Mouse (Mus musculus) CH12F3 (cell line): ENCODE measurements around the gene Tgfbr3.

Experiments
- in situ Hi-C: fragments of 300-500 bp; cut with MboI; formaldehyde crosslinking; loops from 2 replicates; pipeline ENCODE4 v1.14.3; 2020; ENCODE audit warnings: low sequenced_read_pairs

Tgfbr3 gene

GRCm38 (mm10) chr5:107289234-107289764 lies at the start of gene Tgfbr3:
Gene Tgfbr3, minus strand, starts transcription at chr5:107289629.
- in situ Hi-C loops = loop anchor here (10.0 kb wide), 1 partner anchor 294 kb away; no protein-coding TSS in a partner anchor

DNA sequence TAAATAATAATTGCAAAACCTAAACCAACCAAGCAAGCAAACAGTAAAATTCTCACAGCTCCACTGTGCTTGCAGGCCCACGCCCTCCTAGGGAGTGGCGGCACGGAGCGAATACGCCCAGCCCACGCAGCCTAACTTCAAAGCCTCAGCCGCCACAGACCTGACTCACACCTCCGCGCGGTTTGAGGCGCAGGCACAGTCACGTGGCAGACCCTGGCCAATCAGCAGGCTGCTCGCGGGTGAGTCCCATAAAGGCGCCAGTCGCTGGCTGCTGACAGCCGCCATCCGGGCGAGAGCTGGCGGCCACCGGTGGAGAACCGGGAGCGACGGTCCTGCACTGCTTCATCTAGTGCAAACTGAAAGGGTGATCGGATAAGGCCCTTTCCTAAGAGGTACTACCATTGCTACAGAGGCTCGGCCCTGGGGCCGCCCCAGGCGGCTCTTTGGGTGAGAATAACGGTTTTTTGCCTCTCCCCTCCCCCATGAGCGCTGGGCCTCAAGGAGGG lies 41.5 kb upstream of the Tgfbr3 start, which contains the start of gene Brdt:
Gene Brdt, plus strand, starts transcription at position 244 of the 506 bp plus-strand sequence.
- in situ Hi-C loops = no loop called here

- in situ Hi-C loops = no loop called here
Observed at GRCm38 (mm10) chr5:107320703-107321102, 31.3 kb upstream of the Tgfbr3 start.

DNA sequence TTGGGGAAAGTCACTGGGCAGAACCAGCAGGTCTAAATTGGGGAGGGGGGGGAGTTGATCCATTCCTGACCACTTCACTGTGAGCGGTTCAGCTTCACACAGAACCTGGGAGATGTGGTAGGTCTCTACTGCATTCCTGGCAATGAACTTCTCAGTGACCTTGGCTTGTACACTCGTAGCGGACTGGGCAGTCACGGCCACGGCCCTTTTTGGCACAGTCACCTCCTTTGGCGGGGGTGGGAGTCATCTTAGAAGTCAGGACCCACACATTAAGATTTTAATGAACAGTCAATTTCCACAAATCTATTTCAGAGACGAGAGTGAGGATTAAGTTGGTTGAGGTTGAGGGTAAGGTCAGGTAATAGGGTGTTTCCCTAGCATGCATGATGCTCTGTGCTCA lies 27.7 kb upstream of the Tgfbr3 start:
- in situ Hi-C loops = loop anchor here (10.0 kb wide), 1 partner anchor 462 kb away; no protein-coding TSS in a partner anchor

DNA sequence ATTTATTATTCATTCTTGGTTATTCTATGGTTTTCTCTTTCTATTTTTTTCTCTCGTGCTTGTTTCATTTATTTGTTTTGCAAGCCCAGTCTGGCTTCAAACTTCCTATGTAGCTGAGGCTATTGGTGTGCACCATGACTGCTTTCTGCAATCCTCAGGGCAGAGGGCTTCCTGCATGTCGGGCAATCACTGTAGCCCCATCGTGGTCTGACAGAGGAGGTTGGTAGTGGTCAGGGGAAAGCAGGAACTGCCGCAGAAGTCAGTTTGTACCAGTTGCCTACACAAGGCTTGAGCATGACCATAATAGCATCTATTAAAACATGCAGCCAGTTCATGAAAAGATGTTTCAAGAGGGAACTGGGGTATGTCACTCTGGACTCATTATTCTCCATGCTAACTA lies 18.0 kb upstream of the Tgfbr3 start:
- in situ Hi-C loops = no loop called here

DNA sequence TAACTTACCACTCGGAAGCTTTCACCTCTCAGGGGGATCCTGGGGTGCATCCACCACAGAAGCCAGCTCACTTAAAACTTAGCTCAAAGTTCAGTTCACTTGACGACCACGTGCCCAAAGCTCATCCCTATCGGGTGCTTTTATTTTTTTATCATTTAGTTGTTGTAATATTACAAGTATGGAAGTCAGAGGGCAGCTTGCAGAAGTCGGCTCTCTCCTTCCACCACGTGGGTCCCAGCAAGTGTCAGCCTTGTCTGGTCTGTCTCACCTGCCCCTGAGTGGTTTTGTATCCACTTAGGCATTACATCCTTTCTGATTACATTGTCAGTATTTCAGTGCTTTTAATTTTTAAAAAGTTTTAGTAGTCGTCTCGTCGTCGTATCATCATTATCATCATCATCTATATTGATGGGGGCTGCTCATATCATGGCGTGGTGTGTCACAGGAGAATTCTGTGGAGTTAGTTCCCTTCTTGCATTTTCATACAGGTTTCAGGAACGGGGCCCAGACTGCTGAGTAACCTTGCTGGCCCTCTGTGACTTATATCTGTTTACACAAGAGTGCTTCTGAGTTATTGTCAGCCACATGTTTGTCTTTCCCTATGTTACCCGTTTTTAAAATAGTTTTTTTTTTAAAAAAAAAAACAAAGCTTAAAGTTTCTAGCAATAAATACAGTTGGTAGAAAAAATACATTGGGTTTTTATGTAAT lies 14.8 kb upstream of the Tgfbr3 start:
- in situ Hi-C loops = no loop called here

GRCm38 (mm10) chr5:107303350-107303861 lies 14.0 kb upstream of the Tgfbr3 start:
- in situ Hi-C loops = no loop called here

DNA sequence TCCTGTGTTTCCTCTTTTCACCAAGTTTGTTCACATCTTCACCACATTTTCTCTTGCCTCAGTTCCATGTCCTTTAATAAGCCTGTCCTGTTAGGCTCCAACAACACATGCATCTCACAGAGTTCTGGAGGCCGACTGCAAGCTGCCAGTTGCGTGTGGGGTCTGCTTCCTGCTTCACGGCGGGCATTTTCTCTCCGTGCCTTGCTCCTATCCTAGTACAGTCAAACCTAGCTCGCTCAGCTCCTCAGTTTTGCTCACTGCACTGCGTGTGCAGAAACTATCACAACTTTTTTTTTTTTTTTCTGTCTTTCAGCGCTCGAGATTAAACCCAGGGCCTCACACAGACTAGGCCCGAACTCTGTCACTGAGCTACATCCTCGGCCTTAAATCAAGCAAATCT lies 9.4 kb upstream of the Tgfbr3 start:
- in situ Hi-C loops = no loop called here

- in situ Hi-C loops = no loop called here
Observed at GRCm38 (mm10) chr5:107296512-107297322, 7.3 kb upstream of the Tgfbr3 start.

DNA sequence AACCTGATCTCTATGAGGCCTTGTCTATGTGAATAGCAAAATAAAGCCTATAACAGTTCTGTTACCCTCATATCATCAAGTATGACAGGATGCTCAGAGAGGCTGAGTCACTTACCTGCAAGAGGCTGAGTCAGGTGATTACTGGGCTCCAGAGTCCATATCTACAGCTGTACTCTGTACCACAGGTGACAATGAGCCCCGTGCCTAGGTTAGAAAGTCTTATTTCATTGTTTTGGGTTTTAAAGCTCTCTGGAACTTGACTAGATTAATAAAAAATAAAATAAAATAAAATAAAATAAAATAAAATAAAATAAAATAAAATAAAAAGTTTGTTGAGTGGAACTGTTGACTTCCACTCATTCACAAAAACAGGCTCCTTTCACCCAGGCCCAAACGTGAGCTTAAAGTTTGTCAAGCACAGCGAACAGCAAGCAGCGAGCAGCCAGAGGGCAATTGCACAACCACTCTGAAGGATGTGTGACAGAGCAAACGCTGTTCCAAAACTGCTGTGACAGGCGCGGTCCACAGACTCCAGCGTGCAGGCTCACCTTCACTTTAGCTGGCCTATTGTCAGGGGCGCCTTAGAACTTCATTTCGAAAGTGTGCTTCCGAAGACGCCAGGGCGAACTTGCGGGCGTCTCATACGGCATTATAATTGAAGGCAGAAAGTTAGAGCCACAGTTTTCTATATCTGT lies 6.5 kb upstream of the Tgfbr3 start:
- in situ Hi-C loops = no loop called here

DNA sequence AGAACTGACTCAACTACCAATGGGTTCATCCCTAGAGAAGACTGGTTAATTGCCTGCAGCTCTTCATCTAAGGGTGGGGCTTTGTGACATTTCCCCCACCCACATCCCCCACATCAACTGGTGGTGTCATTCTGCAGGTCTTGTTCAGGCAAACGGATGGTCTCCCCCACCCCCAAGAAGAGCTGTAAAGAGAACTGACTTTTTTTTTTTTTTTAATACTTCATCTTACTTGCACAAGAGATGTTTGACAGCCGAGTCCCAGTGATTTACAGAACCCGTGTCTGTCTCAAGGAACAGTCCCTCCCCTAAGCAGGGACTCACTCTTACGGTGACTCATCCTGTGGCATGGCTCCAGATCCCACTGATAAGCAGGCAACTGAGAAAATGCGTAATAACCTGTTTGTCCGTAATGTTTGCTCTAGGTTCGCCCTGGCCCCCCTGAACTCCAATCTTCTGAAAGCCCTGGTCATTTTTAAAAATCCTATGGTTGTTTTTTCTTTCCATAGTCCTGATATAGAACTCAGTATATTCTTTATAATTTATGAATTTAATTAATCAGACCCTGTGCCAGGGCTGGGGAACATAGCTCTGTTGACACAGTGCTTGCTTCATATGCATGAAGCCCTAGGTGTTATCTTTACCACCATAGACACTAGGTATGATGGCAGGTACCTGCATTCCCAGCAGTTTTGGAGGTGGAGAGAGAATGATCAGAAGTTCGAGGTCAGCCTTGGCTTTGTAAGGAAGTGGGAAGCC lies 5.8 kb upstream of the Tgfbr3 start:
- in situ Hi-C loops = no loop called here

GRCm38 (mm10) chr5:107294041-107294440 lies 4.6 kb upstream of the Tgfbr3 start:
- in situ Hi-C loops = no loop called here

DNA sequence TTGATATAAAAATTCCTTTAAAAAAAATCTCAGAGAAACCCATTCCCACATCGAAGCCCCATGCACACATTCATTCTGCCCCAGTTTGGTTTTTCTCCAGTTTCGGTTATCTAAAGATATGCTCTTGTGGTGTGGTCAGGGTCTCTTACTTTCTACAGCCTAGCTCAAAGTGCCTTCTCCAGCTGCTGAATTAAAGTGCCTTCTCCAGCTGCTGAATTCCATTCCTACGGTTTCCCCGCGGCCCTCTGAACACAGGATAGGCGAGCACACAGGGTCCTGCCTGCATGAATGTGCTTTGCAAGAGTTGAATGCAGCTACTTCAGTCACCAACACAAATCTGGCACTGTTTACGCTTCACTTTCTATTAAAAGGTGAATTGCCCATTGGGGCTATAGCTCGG lies 557 bp upstream of the Tgfbr3 start:
- in situ Hi-C loops = loop anchor here (10.0 kb wide), 1 partner anchor 295 kb away; no protein-coding TSS in a partner anchor

DNA sequence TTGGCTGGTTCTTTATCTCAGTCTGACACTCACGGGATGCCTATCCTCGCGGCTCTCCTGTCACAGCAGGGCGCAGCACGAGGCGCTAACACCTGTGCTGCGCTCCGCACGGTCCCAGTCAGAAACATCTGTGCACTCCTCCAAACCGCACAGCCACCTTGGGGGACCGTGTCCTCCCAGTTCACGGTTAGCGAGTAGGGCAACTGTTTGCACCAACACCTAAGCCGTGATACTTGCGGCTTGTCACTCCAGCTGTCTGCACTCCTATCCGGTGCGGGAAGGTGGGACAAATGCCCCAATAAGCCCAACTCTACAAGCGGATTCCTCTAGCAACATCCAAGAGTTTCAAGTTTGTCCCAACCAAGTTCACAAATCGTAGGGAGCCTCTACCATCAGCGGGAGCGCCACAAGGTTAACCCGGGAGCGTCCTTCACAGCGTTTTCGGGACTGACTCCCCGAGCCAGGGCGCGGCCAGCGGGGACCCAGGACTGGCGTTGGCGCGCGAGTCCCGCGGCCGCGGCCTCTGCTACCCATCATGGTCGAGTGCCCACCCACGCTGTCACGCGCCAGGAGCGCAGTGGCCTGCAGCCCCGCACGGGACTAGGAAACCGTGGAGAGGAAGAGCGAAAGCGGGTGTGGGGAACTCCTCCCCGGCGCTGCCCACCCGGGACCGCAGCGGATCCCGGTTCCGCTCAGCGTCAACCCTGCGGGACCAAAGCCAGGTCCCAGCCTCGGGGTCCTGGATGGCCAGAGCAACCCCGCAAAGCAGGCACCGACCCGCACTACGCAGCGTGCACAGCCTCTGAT lies 799 bp downstream of the Tgfbr3 start:
- in situ Hi-C loops = loop anchor here (10.0 kb wide), 1 partner anchor 294 kb away; no protein-coding TSS in a partner anchor

DNA sequence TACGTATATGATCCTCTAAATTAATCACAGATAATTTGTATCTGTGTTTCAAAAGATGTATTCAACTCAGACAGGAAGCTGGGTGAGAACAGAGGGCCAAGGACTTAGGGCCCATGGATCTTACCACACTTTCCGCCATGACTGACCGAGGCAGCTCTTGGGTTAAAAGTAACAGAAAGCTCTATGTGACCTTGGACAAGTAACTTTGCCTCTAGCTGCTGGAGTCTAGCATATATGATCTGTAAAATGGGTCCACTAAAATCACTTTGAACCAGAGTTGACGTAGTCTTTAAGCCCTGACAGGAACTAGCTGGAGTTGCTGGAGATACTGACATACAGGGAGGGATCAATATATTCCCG lies 1.5 kb downstream of the Tgfbr3 start:
- in situ Hi-C loops = loop anchor here (10.0 kb wide), 1 partner anchor 293 kb away; no protein-coding TSS in a partner anchor

GRCm38 (mm10) chr5:107287254-107287907 lies 2.0 kb downstream of the Tgfbr3 start:
- in situ Hi-C loops = loop anchor here (10.0 kb wide), 1 partner anchor 293 kb away; no protein-coding TSS in a partner anchor

DNA sequence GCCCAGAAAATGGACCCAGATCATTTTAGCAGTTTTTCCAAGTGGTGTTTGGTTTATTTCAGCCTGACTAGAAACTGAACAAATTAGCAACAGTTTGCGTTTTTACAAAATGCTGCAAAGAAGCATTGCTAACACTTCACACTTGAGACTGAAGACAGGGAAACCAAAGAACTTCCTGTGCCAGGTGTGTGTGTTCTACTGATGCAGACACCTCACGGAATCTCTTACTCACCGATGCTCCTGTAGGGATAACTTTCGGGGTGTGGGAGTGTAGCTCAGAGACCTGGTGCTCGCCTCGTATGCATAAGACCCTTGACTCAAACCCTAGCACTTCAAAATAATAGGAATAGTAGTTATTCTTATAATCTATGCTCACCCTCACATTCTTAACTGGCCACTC lies 3.9 kb downstream of the Tgfbr3 start:
- in situ Hi-C loops = loop anchor here (10.0 kb wide), 1 partner anchor 291 kb away; no protein-coding TSS in a partner anchor

DNA sequence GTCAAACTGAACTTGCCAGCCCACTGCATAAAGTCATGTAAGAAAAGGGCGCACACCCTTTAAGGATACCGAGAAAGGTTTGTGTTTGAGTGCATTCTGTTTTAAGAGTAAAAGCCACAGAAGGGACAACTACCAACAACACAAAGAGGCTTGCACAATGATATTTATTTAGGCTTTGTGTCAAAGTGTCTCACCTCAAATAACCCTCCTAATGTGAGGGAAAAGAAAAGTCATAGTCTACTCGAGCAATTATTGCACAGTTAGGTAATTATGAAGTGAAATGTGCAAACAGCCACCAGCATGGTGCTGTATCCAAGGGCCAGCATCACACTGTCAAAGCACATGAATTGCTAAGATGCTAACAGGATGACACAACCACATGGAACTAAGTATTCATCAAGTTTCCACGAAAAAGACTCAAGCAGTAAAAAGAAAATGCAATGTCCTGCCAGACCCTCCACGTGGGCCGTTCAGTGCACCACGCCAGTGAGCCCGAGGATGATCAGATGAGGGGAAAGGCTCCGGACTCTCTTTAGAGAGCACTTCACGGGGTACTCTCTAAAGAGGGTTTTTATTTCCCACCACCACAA lies 5.4 kb downstream of the Tgfbr3 start:
- in situ Hi-C loops = loop anchor here (10.0 kb wide), 1 partner anchor 289 kb away; no protein-coding TSS in a partner anchor
